Mouse (Mus musculus) hindbrain, embryonic 13.5 days (tissue): ENCODE data around the gene Cpa4. TPM values are rescaled to one million over a fixed set of nuclear protein-coding genes. Genes with fewer than 3 reads are reported as not detected.

Experiments used
- ATAC-seq: fragments of 200-750 bp; cut with Nextera tagmentation; 2 replicates; pipeline ENCODE4 v1.8.0; 2017; ENCODE audit warnings: moderate TSS enrichment; ENCODE audit not compliant: low FRiP score
- H3K27ac ChIP-seq: fragments of 300-500 bp; sonication (generic); 2 replicates; pipeline ENCODE4 v1.5.1; 2015; ENCODE audit warnings: inconsistent platforms, mild to moderate bottlenecking, moderate library complexity
- H3K27me3 ChIP-seq: fragments of 300-500 bp; sonication (generic); 2 replicates; pipeline ENCODE4 v1.6.1; 2015; ENCODE audit warnings: mild to moderate bottlenecking, inconsistent platforms
- H3K36me3 ChIP-seq: fragments of 300-500 bp; sonication (generic); 2 replicates; pipeline ENCODE4 v1.6.1; 2015; ENCODE audit warnings: mild to moderate bottlenecking, inconsistent platforms
- H3K4me1 ChIP-seq: fragments of 300-500 bp; sonication (generic); replicated peaks from 2 replicates; pipeline ENCODE4 v1.6.1; 2015; ENCODE audit warnings: inconsistent platforms
- H3K4me2 ChIP-seq: fragments of 300-500 bp; sonication (generic); 2 replicates; pipeline ENCODE4 v1.6.1; 2015; ENCODE audit warnings: inconsistent platforms, mild to moderate bottlenecking, moderate library complexity
- H3K4me3 ChIP-seq: fragments of 300-500 bp; sonication (generic); 2 replicates; pipeline ENCODE4 v1.5.1; 2015; ENCODE audit warnings: mild to moderate bottlenecking, inconsistent platforms
- H3K9ac ChIP-seq: fragments of 300-500 bp; sonication (generic); 2 replicates; pipeline ENCODE4 v1.6.1; 2015; ENCODE audit warnings: mild to moderate bottlenecking, inconsistent platforms
- H3K9me3 ChIP-seq: fragments of 300-500 bp; sonication (generic); 2 replicates; pipeline ENCODE4 v1.6.1; 2016; ENCODE audit warnings: inconsistent platforms
- WGBS: fragments of 180-500 bp; shearing (Covaris S2); methylation state at CpG from one replicate; pipeline ENCODE4 v1.1.7; 2015; 5-methylcytosine and 5-hydroxymethylcytosine counted together
- polyA plus RNA-seq: library from polyadenylated mRNA; unstranded; fragments of >200 nt; fragmentation: Nextera tagmentation; extraction: Ambion mirVana; gene quantifications from 2 replicates; pipeline ENCODE4 v1.2.1, GENCODE M21; 2015

Cpa4 gene
- polyA plus RNA-seq, 1 experiment from 2014 or later = 1.5 TPM

- H3K36me3 ChIP-seq = no peaks in the 10 kb centered on the region
- H3K9me3 ChIP-seq = no peaks in the 10 kb centered on the region
- H3K4me1 ChIP-seq = no peaks in the 10 kb centered on the region
- ATAC-seq = no peak
- no peak overlapping the region for H3K9ac ChIP-seq
- H3K4me2 ChIP-seq = no peak overlapping the region
- WGBS = 73% methylated on average over 7 of the region's 7 CpGs
- no peak overlapping the region for H3K4me3 ChIP-seq
- H3K27ac ChIP-seq = no peak overlapping the region
- no peaks in the 10 kb centered on the region for H3K27me3 ChIP-seq
Measured at GRCm38 (mm10) chr6:30604342-30604867, 36.2 kb downstream of the Cpa4 start.

GRCm38 (mm10) chr6:30605111-30605510, 36.9 kb downstream of the Cpa4 start:
- H3K27ac ChIP-seq = no peak overlapping the region
- H3K9ac ChIP-seq = no peak overlapping the region
- no peaks in the 10 kb centered on the region for H3K4me1 ChIP-seq
- no peak overlapping the region for H3K4me3 ChIP-seq
- no peak overlapping the region for H3K4me2 ChIP-seq
- H3K27me3 ChIP-seq = no peaks in the 10 kb centered on the region
- ATAC-seq = no peak
- no peaks in the 10 kb centered on the region for H3K9me3 ChIP-seq
- H3K36me3 ChIP-seq = no peaks in the 10 kb centered on the region
- 93% methylated on average over 4 of the region's 4 CpGs for WGBS

- Histone ChIP-seq H3K36me3 (no peaks in the 10 kb centered on the region), H3K4me3 (no peak overlapping the region), H3K27me3 (no peaks in the 10 kb centered on the region), H3K4me2 (no peak overlapping the region), H3K27ac (no peak overlapping the region), H3K9me3 (no peaks in the 10 kb centered on the region), H3K9ac (no peak overlapping the region), H3K4me1 (no peaks in the 10 kb centered on the region)
- WGBS = 84% methylated on average over 5 of the region's 5 CpGs
- no peak for ATAC-seq
Measured at GRCm38 (mm10) chr6:30605672-30606071, 37.5 kb downstream of the Cpa4 start.

GRCm38 (mm10) chr6:30610710-30611109, 42.5 kb downstream of the Cpa4 start, which contains the start of gene Cpa5:
Cpa5 (plus strand) TSS chr6:30611010.
- ATAC-seq = no peak

GRCm38 (mm10) chr6:30611212-30611611, 43.0 kb downstream of the Cpa4 start:
- no peak for ATAC-seq
- H3K9ac ChIP-seq = no peak overlapping the region
- H3K4me1 ChIP-seq = peaks cover 20% of the 10 kb centered on the region
- H3K27ac ChIP-seq = no peak overlapping the region; the same call in 1 of the 2 replicates
- no peak overlapping the region for H3K4me3 ChIP-seq
- no peaks in the 10 kb centered on the region for H3K9me3 ChIP-seq
- whole genome bisulfite sequencing = 25% methylated on average over 5 of the region's 5 CpGs
- 0 out of 2 replicates have a peak, but pooled peaks cover 3% of the 10 kb centered on the region for H3K27me3 ChIP-seq
- no peaks in the 10 kb centered on the region for H3K36me3 ChIP-seq
- no peak overlapping the region for H3K4me2 ChIP-seq

More at GRCm38 (mm10) chr6:30610710-30611109, 42.5 kb downstream of the Cpa4 start, which contains the start of gene Cpa5:
- H3K9me3 ChIP-seq = no peaks in the 10 kb centered on the region
- H3K4me1 ChIP-seq = peaks cover 15% of the 10 kb centered on the region
- no peak within 1 kb of the TSS for H3K4me3 ChIP-seq
- no peaks in the 10 kb centered on the region for H3K36me3 ChIP-seq
- no peak within 1 kb of the TSS for H3K4me2 ChIP-seq
- H3K27me3 ChIP-seq = 0 out of 2 replicates have a peak, but pooled peaks cover 3% of the 10 kb centered on the region
- no peak within 1 kb of the TSS for H3K9ac ChIP-seq
- no peak within 1 kb of the TSS; the same call in 1 of the 2 replicates for H3K27ac ChIP-seq
- WGBS = 82% methylated on average over 7 of the region's 7 CpGs

- H3K4me3 ChIP-seq = no peak overlapping the region
- H3K4me1 ChIP-seq = peaks cover 50% of the 10 kb centered on the region
Measured at GRCm38 (mm10) chr6:30614251-30614650, 46.1 kb downstream of the Cpa4 start.

GRCm38 (mm10) chr6:30615741-30616140, 47.6 kb downstream of the Cpa4 start:
- Histone ChIP-seq H3K27me3 (0 out of 2 replicates have a peak, but pooled peaks cover 3% of the 10 kb centered on the region), H3K27ac (no peak overlapping the region), H3K36me3 (no peaks in the 10 kb centered on the region), H3K4me3 (no peak overlapping the region), H3K4me1 (peaks cover 50% of the 10 kb centered on the region), H3K9me3 (no peaks in the 10 kb centered on the region), H3K9ac (no peak overlapping the region), H3K4me2 (no peak overlapping the region)
- WGBS = 27% methylated on average over 4 of the region's 4 CpGs
- ATAC-seq = no peak

More at GRCm38 (mm10) chr6:30614251-30614650, 46.1 kb downstream of the Cpa4 start:
- no peak for ATAC-seq
- Histone ChIP-seq H3K9me3 (no peaks in the 10 kb centered on the region), H3K27me3 (0 out of 2 replicates have a peak, but pooled peaks cover 3% of the 10 kb centered on the region), H3K9ac (no peak overlapping the region), H3K27ac (no peak overlapping the region), H3K36me3 (no peaks in the 10 kb centered on the region), H3K4me2 (no peak overlapping the region)
- 56% methylated on average over 6 of the region's 6 CpGs for WGBS

- 2% methylated on average over 8 of the region's 8 CpGs for WGBS
- Histone ChIP-seq H3K27ac (peak overlapping the region; percentile 84), H3K4me1 (peaks cover 48% of the 10 kb centered on the region)
Measured at GRCm38 (mm10) chr6:30616491-30616941, 48.3 kb downstream of the Cpa4 start.

GRCm38 (mm10) chr6:30617020-30617958, 49.1 kb downstream of the Cpa4 start:
- H3K4me1 ChIP-seq = peaks cover 48% of the 10 kb centered on the region
- H3K4me2 ChIP-seq = peak overlapping the region; percentile 51
- peak; percentile 18 for ATAC-seq
- H3K4me3 ChIP-seq = peak overlapping the region; percentile 29
- no peaks in the 10 kb centered on the region for H3K36me3 ChIP-seq
- no peaks in the 10 kb centered on the region for H3K9me3 ChIP-seq
- H3K27ac ChIP-seq = peak overlapping the region; percentile 84
- 3% methylated on average over 13 of the region's 13 CpGs for WGBS
- 0 out of 2 replicates have a peak, but pooled peaks cover 3% of the 10 kb centered on the region for H3K27me3 ChIP-seq
- H3K9ac ChIP-seq = peak overlapping the region; percentile 51; the same call in 1 of the 2 replicates

More at GRCm38 (mm10) chr6:30616491-30616941, 48.3 kb downstream of the Cpa4 start:
- Histone ChIP-seq H3K4me2 (0 out of 2 replicates have a peak overlapping the region, but pooled peaks have one; percentile 21), H3K9ac (no peak overlapping the region), H3K9me3 (no peaks in the 10 kb centered on the region), H3K4me3 (no peak overlapping the region), H3K27me3 (0 out of 2 replicates have a peak, but pooled peaks cover 3% of the 10 kb centered on the region), H3K36me3 (no peaks in the 10 kb centered on the region)
- no peak for ATAC-seq

- H3K27ac ChIP-seq = peak overlapping the region; percentile 84
- peak overlapping the region; percentile 29 for H3K4me3 ChIP-seq
- 2% methylated on average over 18 of the region's 18 CpGs for WGBS
- ATAC-seq = peak; percentile 92
- H3K4me2 ChIP-seq = peak overlapping the region; percentile 51
- H3K36me3 ChIP-seq = no peaks in the 10 kb centered on the region
- no peaks in the 10 kb centered on the region for H3K27me3 ChIP-seq
- peaks cover 48% of the 10 kb centered on the region for H3K4me1 ChIP-seq
- 0 out of 2 replicates have a peak overlapping the region, but pooled peaks have one; percentile 6 for H3K9ac ChIP-seq
- no peaks in the 10 kb centered on the region for H3K9me3 ChIP-seq
Measured at GRCm38 (mm10) chr6:30617959-30618590, 49.9 kb downstream of the Cpa4 start.

- Histone ChIP-seq H3K27ac (peak overlapping the region; percentile 84), H3K9me3 (no peaks in the 10 kb centered on the region), H3K36me3 (no peaks in the 10 kb centered on the region), H3K4me1 (peaks cover 48% of the 10 kb centered on the region), H3K4me2 (peak overlapping the region; percentile 51), H3K9ac (0 out of 2 replicates have a peak overlapping the region, but pooled peaks have one; percentile 6), H3K27me3 (no peaks in the 10 kb centered on the region), H3K4me3 (no peak overlapping the region)
- WGBS = 20% methylated on average over 6 of the region's 6 CpGs
- ATAC-seq = no peak
Measured at GRCm38 (mm10) chr6:30618735-30619134, 50.6 kb downstream of the Cpa4 start.

GRCm38 (mm10) chr6:30619606-30620005, 51.4 kb downstream of the Cpa4 start:
- H3K4me1 ChIP-seq = peaks cover 46% of the 10 kb centered on the region
- H3K4me2 ChIP-seq = no peak overlapping the region
- H3K4me3 ChIP-seq = no peak overlapping the region
- H3K9me3 ChIP-seq = no peaks in the 10 kb centered on the region
- no peak for ATAC-seq
- H3K9ac ChIP-seq = no peak overlapping the region
- 53% methylated on average over 5 of the region's 5 CpGs for WGBS
- no peak overlapping the region for H3K27ac ChIP-seq
- no peaks in the 10 kb centered on the region for H3K27me3 ChIP-seq
- H3K36me3 ChIP-seq = no peaks in the 10 kb centered on the region
